Mouse (Mus musculus): ENCODE measurements around the gene Vps51. TPM values are rescaled to one million over a fixed set of nuclear protein-coding genes. Genes with fewer than 3 reads are reported as not detected.

Vps51 gene
- total RNA-seq, 2 experiments from 2014 or later, result 17.5 to 23.8 TPM

Small RNA genes within 50 kb of the gene (microRNA-seq; reads per million reads assigned to microRNA genes)
- 5.1 reads per million, percentile 10 among the genes with 10 or more reads in this experiment for gene Mir6988

Other genes starting within 250 kb of the Vps51 start
- 1 to 10 TPM; 2.9 to 3.2 TPM for gene Frmd8, start 202.0 kb downstream of the Vps51 start, total RNA-seq (2021)
- gene Slc25a45, start 199.4 kb downstream of the Vps51 start, total RNA-seq (2021), result under 1 TPM; 0.59 to 0.90 TPM
- under 1 TPM; 0.21 TPM for gene Tigd3, start 183.1 kb downstream of the Vps51 start, total RNA-seq (2021)
- 10 to 100 TPM; 76.3 to 85.1 TPM for gene Dpf2, start 164.2 kb downstream of the Vps51 start, total RNA-seq (2021)
- 10 to 100 TPM in 1 of 2 experiments, 1 to 10 TPM in 1; 8.9 to 11.2 TPM for gene Cdc42ep2, start 152.4 kb downstream of the Vps51 start, total RNA-seq (2021)
- 1 to 10 TPM; 6.2 to 8.7 TPM for gene Pola2, start 113.0 kb downstream of the Vps51 start, total RNA-seq (2021)
- not detected for gene Slc22a20, start 91.1 kb downstream of the Vps51 start, total RNA-seq (2021)
- 10 to 100 TPM; 89.8 to 91.1 TPM for gene Capn1, start 61.3 kb downstream of the Vps51 start, total RNA-seq (2021)
- 10 to 100 TPM; 18.4 to 20.5 TPM for gene Syvn1, start 30.7 kb downstream of the Vps51 start, total RNA-seq (2021)
- 10 to 100 TPM; 27.5 to 29.3 TPM for gene Mrpl49, start 19.4 kb downstream of the Vps51 start, total RNA-seq (2021)
- gene Fau, start 19.4 kb downstream of the Vps51 start, total RNA-seq (2021), result 100 to 1,000 TPM; 425 to 500 TPM
- gene Znhit2, start 16.0 kb downstream of the Vps51 start, total RNA-seq (2021), result 10 to 100 TPM in 1 of 2 experiments, 1 to 10 TPM in 1; 9.5 to 10.2 TPM
- 1 to 10 TPM; 5.9 to 6.2 TPM for gene Tm7sf2, start 8.9 kb downstream of the Vps51 start, total RNA-seq (2021)
- gene Tmem262, start 2.8 kb upstream of the Vps51 start, total RNA-seq (2021), result not detected
- gene Gm28374, start 5.0 kb upstream of the Vps51 start, total RNA-seq (2021), result not detected
- gene Zfpl1, start 7.7 kb upstream of the Vps51 start, total RNA-seq (2021), result 10 to 100 TPM; 13.5 to 14.8 TPM
- gene Cdca5, start 7.8 kb upstream of the Vps51 start, total RNA-seq (2021), result not detected
- not detected for gene AC131692.1, start 17.2 kb upstream of the Vps51 start, total RNA-seq (2021)
- not detected for gene Naaladl1, start 28.6 kb upstream of the Vps51 start, total RNA-seq (2021)
- 1 to 10 TPM; 8.6 to 9.7 TPM for gene Sac3d1, start 41.4 kb upstream of the Vps51 start, total RNA-seq (2021)
- gene Snx15, start 51.1 kb upstream of the Vps51 start, total RNA-seq (2021), result 10 to 100 TPM in 1 of 2 experiments, 1 to 10 TPM in 1; 9.7 to 10.9 TPM
- gene Batf2, start 63.8 kb upstream of the Vps51 start, total RNA-seq (2021), result under 1 TPM; 0.37 to 0.43 TPM
- 10 to 100 TPM; 73.7 to 73.9 TPM for gene Arl2, start 64.3 kb upstream of the Vps51 start, total RNA-seq (2021)
- gene Majin, start 107.2 kb upstream of the Vps51 start, total RNA-seq (2021), result not detected
- not detected for gene Gpha2, start 149.1 kb upstream of the Vps51 start, total RNA-seq (2021)
- 10 to 100 TPM; 34.9 to 38.2 TPM for gene Ppp2r5b, start 158.6 kb upstream of the Vps51 start, total RNA-seq (2021)
- gene Atg2a, start 164.4 kb upstream of the Vps51 start, total RNA-seq (2021), result 10 to 100 TPM; 16.7 to 20.0 TPM
- gene Ehd1, start 199.5 kb upstream of the Vps51 start, total RNA-seq (2021), result 10 to 100 TPM; 30.2 to 40.3 TPM
- gene Cdc42bpg, start 229.2 kb upstream of the Vps51 start, total RNA-seq (2021), result 1 to 10 TPM; 6.4 to 8.8 TPM

Measured in gastrocnemius, adult 18-20 months (tissue).